In the genomic region with DNA sequence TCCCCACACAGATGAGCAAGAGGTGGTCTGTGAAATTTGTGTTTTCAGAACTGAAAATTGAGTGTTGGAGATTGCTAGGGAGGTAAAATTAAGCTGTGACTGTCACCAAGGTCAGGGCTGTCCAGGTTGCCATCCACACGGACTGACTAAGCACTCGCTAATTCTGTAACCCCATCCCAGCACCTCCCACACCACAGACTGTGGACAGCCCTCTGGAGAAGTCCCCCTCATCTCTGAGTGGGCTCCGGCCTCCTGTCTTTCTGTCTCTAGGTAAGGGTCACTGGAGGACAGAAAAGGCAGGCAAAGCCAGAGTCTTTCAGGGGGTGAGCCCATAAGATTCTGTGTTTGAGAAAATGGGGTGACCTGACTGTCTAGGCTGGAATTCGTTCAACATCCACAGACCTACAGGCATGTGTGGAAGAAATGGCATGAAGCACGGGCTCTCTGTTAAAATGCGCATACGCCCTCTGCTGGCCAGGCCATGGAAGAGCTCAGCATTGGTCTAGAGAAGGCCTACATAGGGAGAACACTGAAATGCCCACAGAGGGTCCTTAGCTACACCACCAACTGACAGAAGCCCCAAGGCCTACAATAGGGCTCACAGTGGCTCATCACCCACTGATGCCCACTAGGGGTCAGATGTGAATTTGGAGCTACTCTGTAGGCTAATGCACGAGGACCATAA, we compare ENCODE assay signal across 8 mouse cellular contexts. TPM values are rescaled to one million over a fixed set of nuclear protein-coding genes. Genes with fewer than 3 reads are reported as not detected.
DNase-seq lines count a peak whose midpoint lies in the region; ATAC-seq lines count a peak whose summit lies in the region.

No protein-coding gene starts in this region.

- H3K36me3 ChIP-seq in intestine, embryonic 16.5 days (ENCODE audit: control insufficient read depth, insufficient read depth, low read length) = no peaks in the 10 kb centered on the region
- no peaks in the 10 kb centered on the region for H3K36me3 ChIP-seq in midbrain, embryonic 12.5 days

- H3K9me3 ChIP-seq in intestine, embryonic 16.5 days (ENCODE audit: control insufficient read depth, low read length) = no peaks in the 10 kb centered on the region
- H3K9me3 ChIP-seq in midbrain, embryonic 12.5 days = no peaks in the 10 kb centered on the region

- no peak overlapping the region for H3K4me2 ChIP-seq in intestine, embryonic 16.5 days (ENCODE audit: low read depth, low read length)
- no peak overlapping the region for H3K4me2 ChIP-seq in midbrain, embryonic 12.5 days (replicated peaks)

- H3K27ac ChIP-seq in intestine, embryonic 16.5 days (ENCODE audit: low read length) = no peak overlapping the region
- no peak overlapping the region for H3K27ac ChIP-seq in midbrain, embryonic 12.5 days (replicated peaks)

- H3K27me3 ChIP-seq in intestine, embryonic 16.5 days (replicated peaks; ENCODE audit: control insufficient read depth, insufficient read depth, low read length) = no peaks in the 10 kb centered on the region
- H3K27me3 ChIP-seq in midbrain, embryonic 12.5 days = peaks cover 17% of the 10 kb centered on the region

- intact Hi-C loops in heart, postnatal 25 days (cut with DNase I) = loop anchor here (5.0 kb wide), 1 partner anchor 53 kb away; a partner anchor contains a TSS
- intact Hi-C loops in left cerebral cortex, postnatal 14 days (cut with DNase I) = loop anchor here (5.0 kb wide), 1 partner anchor 53 kb away; a partner anchor contains a TSS

- no peak overlapping the region for H3K9ac ChIP-seq in intestine, embryonic 16.5 days (ENCODE audit: low read depth, low read length)
- no peak overlapping the region for H3K9ac ChIP-seq in midbrain, embryonic 12.5 days (replicated peaks)

- peak; percentile 84 for DNase-seq in heart, adult 11 months
- DNase-seq in heart, postnatal 25 days (ENCODE audit: low spot score) = no peak
- DNase-seq in cerebellum, postnatal 4 days (ENCODE audit: low spot score in 2 of 2) = peak; percentile 72 to 84
- peak; percentile 75 for DNase-seq in gastrocnemius, postnatal 10 days
- peak; percentile 84 to 86 for DNase-seq in left cerebral cortex, postnatal 14 days (ENCODE audit: low spot score in 2 of 2)
- peak; percentile 46 for DNase-seq in skeletal muscle tissue, adult 2 months (ENCODE audit: low read depth, low spot score)

- no peaks in the 10 kb centered on the region for H3K4me1 ChIP-seq in intestine, embryonic 16.5 days (ENCODE audit: control insufficient read depth, insufficient read depth, low read length)
- no peaks in the 10 kb centered on the region for H3K4me1 ChIP-seq in midbrain, embryonic 12.5 days

- H3K4me3 ChIP-seq in intestine, embryonic 16.5 days (ENCODE audit: low read length) = no peak overlapping the region
- no peak overlapping the region for H3K4me3 ChIP-seq in midbrain, embryonic 12.5 days

- WGBS in intestine, embryonic 16.5 days = 25% methylated on average over 8 of the region's 8 CpGs
- 30% methylated on average over 8 of the region's 8 CpGs for WGBS in midbrain, embryonic 12.5 days

- ATAC-seq in intestine, embryonic 16.5 days = peak; percentile 68
- ATAC-seq in midbrain, embryonic 12.5 days (ENCODE audit: low FRiP score, low read depth) = peak; percentile 79

RNA-seq across cellular contexts. Expression of a gene that starts 54.1 kb away (rescaled TPM):
- total RNA-seq in heart, postnatal 25 days (2021) = under 1 TPM; 0.31 to 0.42 TPM
- total RNA-seq in gastrocnemius, postnatal 10 days (2021) = 1 to 10 TPM; 1.5 to 1.7 TPM
- polyA plus RNA-seq in intestine, embryonic 16.5 days (2015; fragmentation: Nextera tagmentation; extraction: Ambion mirVana) = 0.26 and 0.28 TPM in 2 replicates
- 10 to 100 TPM; 27.0 to 32.1 TPM for total RNA-seq in left cerebral cortex, postnatal 14 days (2021)
- polyA plus RNA-seq in midbrain, embryonic 12.5 days (2016; fragmentation: Nextera tagmentation; extraction: Ambion mirVana) = 1.6 and 3.0 TPM in 2 replicates

Comparison
In these comparisons a context has a peak if more than half of its experiments do, and no peak if none do; other contexts are left out.
1. RNA of a gene that starts 54.1 kb away (total RNA-seq): 27.0 to 32.1 TPM in left cerebral cortex, postnatal 14 days; 1.5 to 1.7 TPM in gastrocnemius, postnatal 10 days and 0.31 to 0.42 TPM in heart, postnatal 25 days; every median in the first group is over 10 times any median in the second.